Mouse (Mus musculus) liver, postnatal 0 days (tissue): ENCODE results near the gene Slc25a20. TPM values are rescaled to one million over a fixed set of nuclear protein-coding genes. Genes with fewer than 3 reads are reported as not detected.

Experiments
- ATAC-seq: fragments of 200-750 bp; cut with Nextera tagmentation; 2 replicates; pipeline ENCODE4 v1.8.0; 2017; ENCODE audit warnings: mild to moderate bottlenecking, moderate library complexity
- DNase-seq: peaks from one replicate; pipeline ENCODE4 v3.0.0-alpha.2; 2016
- H3K27ac ChIP-seq: fragments of 300-500 bp; sonication (generic); 2 replicates; pipeline ENCODE4 v1.5.1; 2014; ENCODE audit warnings: antibody characterized with exemption, moderate library complexity, mild to moderate bottlenecking, low read depth
- H3K27me3 ChIP-seq: fragments of 300-500 bp; sonication (generic); 2 replicates; pipeline ENCODE4 v1.6.1; 2014; ENCODE audit warnings: low read length, control low read depth, mixed read lengths; ENCODE audit not compliant: insufficient read depth
- H3K36me3 ChIP-seq: fragments of 300-500 bp; sonication (generic); replicated peaks from 2 replicates; pipeline ENCODE4 v1.6.1; 2014; ENCODE audit warnings: mild to moderate bottlenecking, control low read depth, low read length, moderate library complexity, mixed read lengths; ENCODE audit not compliant: insufficient read depth
- H3K4me1 ChIP-seq: fragments of 300-500 bp; sonication (generic); 2 replicates; pipeline ENCODE4 v1.6.1; 2014; ENCODE audit warnings: antibody characterized with exemption, mild to moderate bottlenecking, control low read depth; ENCODE audit not compliant: insufficient read depth
- H3K4me2 ChIP-seq: fragments of 300-500 bp; sonication (generic); 2 replicates; pipeline ENCODE4 v1.6.1; 2014; ENCODE audit warnings: low read depth, mild to moderate bottlenecking, low read length, moderate library complexity, mixed read lengths
- H3K4me3 ChIP-seq: fragments of 300-500 bp; sonication (generic); 2 replicates; pipeline ENCODE4 v1.5.1; 2014; ENCODE audit warnings: low read depth, low read length
- H3K9ac ChIP-seq: fragments of 300-500 bp; sonication (generic); replicated peaks from 2 replicates; pipeline ENCODE4 v1.6.1; 2014; ENCODE audit warnings: mild to moderate bottlenecking, moderate library complexity
- H3K9me3 ChIP-seq: fragments of 300-500 bp; sonication (generic); 2 replicates; pipeline ENCODE4 v1.6.1; 2016; ENCODE audit warnings: mild to moderate bottlenecking, control low read depth, low read length, mixed read lengths
- CTCF ChIP-seq: sonication (generic); IDR thresholded peaks from 2 replicates; pipeline ENCODE4 v1.5.1; 2016; ENCODE audit warnings: antibody characterized with exemption, low read depth
- EP300 ChIP-seq: IDR thresholded peaks from 2 replicates; pipeline ENCODE4 v1.6.1; 2016; ENCODE audit warnings: antibody characterized with exemption, low read depth, mild to moderate bottlenecking
- WGBS: fragments of 180-500 bp; shearing (Covaris S2); extraction: QIAGEN DNeasy Blood & Tissue Kit; methylation state at CpG from one replicate; pipeline ENCODE4 v1.1.7; 2014; ENCODE audit not compliant: insufficient replicate concordance; 5-methylcytosine and 5-hydroxymethylcytosine counted together
- polyA plus RNA-seq: library from polyadenylated mRNA; unstranded; fragments of >200 nt; fragmentation: Nextera tagmentation; extraction: Ambion mirVana; gene quantifications from 2 replicates; pipeline ENCODE4 v1.2.1, GENCODE M21; 2015

The Slc25a20 gene
- polyA plus RNA-seq, 1 experiment from 2014 or later, result 114 TPM

GRCm38 (mm10) chr9:108632375-108632774 is 29.5 kb upstream of the Slc25a20 start:
- TF ChIP-seq CTCF, result no peak
- TF ChIP-seq EP300, result no peak
- DNase-seq (no peak), ATAC-seq (peak; percentile 36; the same call in 1 of the 2 replicates)
- no peak overlapping the region for H3K4me2 ChIP-seq
- peaks cover 5% of the 10 kb centered on the region for H3K4me1 ChIP-seq
- H3K9me3 ChIP-seq, result no peaks in the 10 kb centered on the region
- peaks cover 16% of the 10 kb centered on the region for H3K36me3 ChIP-seq
- no peaks in the 10 kb centered on the region for H3K27me3 ChIP-seq
- H3K27ac ChIP-seq, result no peak overlapping the region
- WGBS, result 60% methylated on average over 5 of the region's 5 CpGs
- no peak overlapping the region for H3K9ac ChIP-seq
- no peak overlapping the region for H3K4me3 ChIP-seq

GRCm38 (mm10) chr9:108633846-108634245 is 28.0 kb upstream of the Slc25a20 start:
- DNase-seq (no peak), ATAC-seq (no peak)
- Histone ChIP-seq H3K27me3 (no peaks in the 10 kb centered on the region), H3K36me3 (peaks cover 14% of the 10 kb centered on the region; the same call in 1 of the 2 replicates), H3K4me2 (no peak overlapping the region), H3K27ac (no peak overlapping the region), H3K4me1 (peaks cover 5% of the 10 kb centered on the region), H3K4me3 (no peak overlapping the region), H3K9ac (no peak overlapping the region), H3K9me3 (no peaks in the 10 kb centered on the region)
- WGBS, result 62% methylated on average over 2 of the region's 2 CpGs
- TF ChIP-seq EP300 (no peak), CTCF (no peak)

GRCm38 (mm10) chr9:108635415-108635814 is 26.5 kb upstream of the Slc25a20 start:
- no peak overlapping the region for H3K9ac ChIP-seq
- H3K4me3 ChIP-seq, result no peak overlapping the region
- H3K36me3 ChIP-seq, result peaks cover 11% of the 10 kb centered on the region
- ATAC-seq, result no peak
- no peak for DNase-seq
- no peak for TF ChIP-seq CTCF
- no peak for TF ChIP-seq EP300
- peaks cover 5% of the 10 kb centered on the region for H3K4me1 ChIP-seq
- 49% methylated on average over 2 of the region's 2 CpGs for WGBS
- H3K27me3 ChIP-seq, result no peaks in the 10 kb centered on the region
- H3K4me2 ChIP-seq, result no peak overlapping the region
- no peak overlapping the region for H3K27ac ChIP-seq
- no peaks in the 10 kb centered on the region for H3K9me3 ChIP-seq

- TF ChIP-seq CTCF (no peak), EP300 (no peak)
- no peaks in the 10 kb centered on the region for H3K4me1 ChIP-seq
- WGBS, result 62% methylated on average over 2 of the region's 2 CpGs
These were observed 22.1 kb upstream of the Slc25a20 start for GRCm38 (mm10) chr9:108639825-108640224.

GRCm38 (mm10) chr9:108648166-108648565 is 13.7 kb upstream of the Slc25a20 start:
- no peaks in the 10 kb centered on the region for H3K27me3 ChIP-seq
- H3K4me3 ChIP-seq, result peak overlapping the region; percentile 91
- peak overlapping the region; percentile 95 for H3K9ac ChIP-seq
- peaks cover 18% of the 10 kb centered on the region for H3K4me1 ChIP-seq
- DNase-seq, result peak; percentile 22
- no peaks in the 10 kb centered on the region; the same call in 1 of the 2 replicates for H3K36me3 ChIP-seq
- no peak for TF ChIP-seq CTCF
- TF ChIP-seq EP300, result no peak
- H3K4me2 ChIP-seq, result peak overlapping the region; percentile 89
- ATAC-seq, result no peak
- H3K9me3 ChIP-seq, result no peaks in the 10 kb centered on the region
- WGBS, result 23% methylated on average over 10 of the region's 10 CpGs
- peak overlapping the region; percentile 92 for H3K27ac ChIP-seq

More at GRCm38 (mm10) chr9:108639825-108640224, 22.1 kb upstream of the Slc25a20 start:
- H3K36me3 ChIP-seq, result peaks cover 29% of the 10 kb centered on the region
- no peak overlapping the region for H3K4me2 ChIP-seq
- no peaks in the 10 kb centered on the region for H3K9me3 ChIP-seq
- no peak overlapping the region for H3K4me3 ChIP-seq
- H3K9ac ChIP-seq, result no peak overlapping the region
- no peaks in the 10 kb centered on the region for H3K27me3 ChIP-seq
- no peak for ATAC-seq
- DNase-seq, result no peak
- no peak overlapping the region for H3K27ac ChIP-seq

GRCm38 (mm10) chr9:108648611-108649560 is 13.0 kb upstream of the Slc25a20 start, which contains the start of gene Arih2:
Gene Arih2 (minus strand): TSS chr9:108649386.
- peak; percentile 97 for ATAC-seq

More at GRCm38 (mm10) chr9:108648611-108649560, 13.0 kb upstream of the Slc25a20 start, which contains the start of gene Arih2:
- H3K4me1 ChIP-seq, result peaks cover 18% of the 10 kb centered on the region
- under 1% methylated on average over 101 of the region's 112 CpGs for WGBS
- H3K27me3 ChIP-seq, result no peaks in the 10 kb centered on the region
- H3K9me3 ChIP-seq, result no peaks in the 10 kb centered on the region
- peak within 1 kb of the TSS; percentile 95 for H3K9ac ChIP-seq
- DNase-seq, result peak; percentile 94
- TF ChIP-seq EP300, result peak; percentile 31; the same call in 1 of the 2 replicates
- 0 out of 2 replicates have a peak, but pooled peaks have one; percentile 5 for TF ChIP-seq CTCF
- H3K4me2 ChIP-seq, result peak within 1 kb of the TSS; percentile 89
- H3K4me3 ChIP-seq, result peak within 1 kb of the TSS; percentile 91
- H3K27ac ChIP-seq, result peak within 1 kb of the TSS; percentile 92
- H3K36me3 ChIP-seq, result no peaks in the 10 kb centered on the region; the same call in 1 of the 2 replicates
